Mouse (Mus musculus): Measurements from ENCODE around the gene Slc44a1.

GRCm38 (mm10) chr4:53461026-53461425 is 20.8 kb downstream of the Slc44a1 start:
- TF ChIP-seq CTCF (IDR thresholded peaks at IDR 0.05; ENCODE audit: extremely low read depth, insufficient read depth, low read length) (no peak), POLR2A (IDR thresholded peaks at IDR 0.05; ENCODE audit: extremely low read depth, insufficient read depth, low read length) (no peak)
